Mouse (Mus musculus) thymus, adult 2 months (tissue): ENCODE measurements around the gene Slc35d2.

Experiments used
- CTCF ChIP-seq: fragments of 200-500 bp; IDR thresholded peaks from 2 replicates; pipeline ENCODE4 v1.5.1; 2012; ENCODE audit warnings: mild to moderate bottlenecking, control low read depth, low read length, moderate library complexity, borderline replicate concordance; ENCODE audit not compliant: control insufficient read depth, poor library complexity, insufficient read depth; ENCODE audit errors: extremely low read depth
- POLR2A ChIP-seq: fragments of 200-500 bp; IDR thresholded peaks from 2 replicates; pipeline ENCODE4 v1.6.1; 2012; ENCODE audit warnings: mild to moderate bottlenecking, low read length, control low read depth, moderate library complexity; ENCODE audit not compliant: control insufficient read depth, poor library complexity, insufficient read depth; ENCODE audit errors: extremely low read depth

DNA sequence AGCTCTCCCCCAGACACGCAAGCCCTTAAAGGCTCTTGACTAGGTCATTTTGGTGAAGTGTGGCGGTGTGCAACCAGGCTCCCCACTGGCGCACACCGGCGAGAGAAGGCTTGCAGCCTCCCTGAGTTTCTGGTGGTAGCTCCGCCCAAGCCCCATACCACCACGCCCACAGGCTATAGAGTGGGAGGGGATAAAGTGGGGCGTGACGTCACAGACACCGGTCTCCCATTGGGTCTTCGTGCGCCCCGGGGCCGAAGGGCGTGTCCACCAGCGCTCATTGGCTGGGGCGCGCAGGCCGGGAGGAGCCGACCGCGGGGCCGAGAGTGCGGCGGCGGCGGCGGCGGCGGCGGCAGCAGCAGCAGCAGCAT is 32.4 kb upstream of the Slc35d2 start, which contains the start of gene Habp4:
- peak; percentile 56; the same call in 1 of the 2 replicates for TF ChIP-seq CTCF
- peak; percentile 68; the same call in 1 of the 2 replicates for TF ChIP-seq POLR2A
